Mouse (Mus musculus) small intestine, adult 2 months (tissue): ENCODE results near the gene Parp11.

Experiments used
- CTCF ChIP-seq: fragments of 200-500 bp; IDR thresholded peaks from 2 replicates; pipeline ENCODE4 v1.5.1; 2012; ENCODE audit warnings: low read depth, mild to moderate bottlenecking, control low read depth, inconsistent platforms, low read length, moderate library complexity, mixed read lengths; ENCODE audit not compliant: insufficient replicate concordance, insufficient read length; ENCODE audit errors: extremely low read depth
- POLR2A ChIP-seq: fragments of 200-500 bp; IDR thresholded peaks from 2 replicates; pipeline ENCODE4 v1.6.1; 2012; ENCODE audit warnings: low read depth, mild to moderate bottlenecking, control low read depth, inconsistent platforms, low read length, moderate library complexity

- TF ChIP-seq CTCF (no peak), POLR2A (no peak)
Measured at GRCm38 (mm10) chr6:127494357-127494756, 47.7 kb downstream of the Parp11 start.
